Mouse (Mus musculus) spleen, adult 2 months (tissue): ENCODE measurements around the gene Aldh9a1.

Experiments
- CTCF ChIP-seq: fragments of 200-500 bp; IDR thresholded peaks from 2 replicates; pipeline ENCODE4 v1.5.1; 2011; ENCODE audit warnings: mild to moderate bottlenecking, inconsistent platforms; ENCODE audit not compliant: insufficient read depth, insufficient read length, insufficient replicate concordance; ENCODE audit errors: extremely low read depth
- POLR2A ChIP-seq: fragments of 200-500 bp; IDR thresholded peaks from 2 replicates; pipeline ENCODE4 v1.6.1; 2011; ENCODE audit warnings: low read depth, low read length, inconsistent platforms

DNA sequence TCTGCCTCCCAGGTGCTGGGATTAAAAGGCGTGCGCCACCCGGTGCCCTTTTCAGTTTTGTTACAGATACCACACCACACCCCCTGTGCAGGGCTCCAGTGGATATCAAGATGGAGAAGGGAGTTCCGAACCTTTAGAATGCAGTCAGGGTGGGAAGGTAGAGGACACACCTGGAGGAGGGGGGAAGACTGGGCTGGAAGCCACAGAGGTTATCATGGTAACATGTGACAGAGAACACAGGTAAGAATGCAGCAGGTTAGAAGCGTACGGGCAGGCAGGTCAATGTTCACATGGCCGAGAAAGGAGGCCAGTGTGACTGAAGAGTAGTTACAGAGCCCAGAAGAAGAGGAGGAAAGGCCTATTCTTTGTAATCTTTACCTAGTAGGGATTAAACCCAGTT is 39.8 kb downstream of the Aldh9a1 start:
- TF ChIP-seq CTCF (no peak), POLR2A (no peak)
